Mouse (Mus musculus): ENCODE data around the gene Armc6.

DNA sequence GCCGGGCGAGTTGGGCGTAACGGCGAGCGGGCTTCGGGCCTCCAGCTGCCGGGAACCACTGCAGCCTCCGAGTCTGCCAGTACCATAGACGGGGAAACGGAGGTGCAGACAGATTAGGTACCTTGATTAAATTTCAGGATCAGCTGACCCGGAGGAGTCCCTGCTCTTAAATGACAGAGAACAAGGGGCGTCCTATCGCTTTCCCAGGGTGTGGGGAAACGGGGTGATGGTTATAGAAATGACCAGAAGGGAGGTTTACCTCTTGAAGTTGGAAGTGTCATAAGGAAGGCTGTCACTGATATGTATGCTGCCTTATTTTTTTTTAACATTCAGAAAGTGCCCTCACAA, 489 bp upstream of the Armc6 start:
- TF ChIP-seq CEBPB (IDR thresholded peaks at IDR 0.05; ENCODE audit: low read depth) (no peak), CTCF (IDR thresholded peaks at IDR 0.05; ENCODE audit: control insufficient read depth, insufficient read depth, insufficient read length) (no peak), MAX (IDR thresholded peaks at IDR 0.05) (no peak)
